Mouse (Mus musculus) CH12.LX (cell line): ENCODE results near the gene Bad.

Source experiments
- CHD2 ChIP-seq: IDR thresholded peaks from 2 replicates; pipeline ENCODE4 v1.6.1; 2011; ENCODE audit warnings: low read length, improper control_type of control experiment
- CTCF ChIP-seq, 2 experiments: IDR thresholded peaks in 1 of 2; conservative IDR thresholded peaks in 1 of 2; 2 replicates each; pipeline ENCODE4 v1.5.1; 2011 to 2012; ENCODE audit warnings: low read depth in 2 of 2, low read length in 2 of 2, improper control_type of control experiment in 1 of 2, inconsistent platforms in 1 of 2, mild to moderate bottlenecking in 1 of 2, moderate library complexity in 1 of 2
- E2F4 ChIP-seq: IDR thresholded peaks from 2 replicates; pipeline ENCODE4 v1.6.1; 2011; ENCODE audit warnings: low read depth, low read length, improper control_type of control experiment; ENCODE audit not compliant: insufficient replicate concordance
- EP300 ChIP-seq: IDR thresholded peaks from 2 replicates; pipeline ENCODE4 v1.6.1; 2011; ENCODE audit warnings: low read length, improper control_type of control experiment
- NELFE ChIP-seq: IDR thresholded peaks from 2 replicates; pipeline ENCODE4 v1.6.1; 2011; ENCODE audit warnings: low read depth, low read length, improper control_type of control experiment
- RAD21 ChIP-seq: IDR thresholded peaks from 2 replicates; pipeline ENCODE4 v1.6.1; 2011; ENCODE audit warnings: low read depth, mild to moderate bottlenecking, low read length, improper control_type of control experiment, moderate library complexity
- RCOR1 ChIP-seq: conservative IDR thresholded peaks from 2 replicates; pipeline ENCODE4 v1.6.1; 2012; ENCODE audit warnings: low read depth, mild to moderate bottlenecking, inconsistent platforms, low read length, improper control_type of control experiment
- TCF12 ChIP-seq: IDR thresholded peaks from 2 replicates; pipeline ENCODE4 v1.6.1; 2014; ENCODE audit warnings: low read depth, mild to moderate bottlenecking, inconsistent platforms, low read length, improper control_type of control experiment
- USF1 ChIP-seq: IDR thresholded peaks from 2 replicates; pipeline ENCODE4 v1.6.1; 2014; ENCODE audit warnings: low read depth, mild to moderate bottlenecking, inconsistent platforms, low read length, improper control_type of control experiment
- USF2 ChIP-seq: conservative IDR thresholded peaks from 2 replicates; pipeline ENCODE4 v1.6.1; 2011; ENCODE audit warnings: low read depth, low read length, improper control_type of control experiment
- ZMIZ1 ChIP-seq: IDR thresholded peaks from 2 replicates; pipeline ENCODE4 v1.6.1; 2012; ENCODE audit warnings: low read depth, mild to moderate bottlenecking, inconsistent platforms, low read length, improper control_type of control experiment

DNA sequence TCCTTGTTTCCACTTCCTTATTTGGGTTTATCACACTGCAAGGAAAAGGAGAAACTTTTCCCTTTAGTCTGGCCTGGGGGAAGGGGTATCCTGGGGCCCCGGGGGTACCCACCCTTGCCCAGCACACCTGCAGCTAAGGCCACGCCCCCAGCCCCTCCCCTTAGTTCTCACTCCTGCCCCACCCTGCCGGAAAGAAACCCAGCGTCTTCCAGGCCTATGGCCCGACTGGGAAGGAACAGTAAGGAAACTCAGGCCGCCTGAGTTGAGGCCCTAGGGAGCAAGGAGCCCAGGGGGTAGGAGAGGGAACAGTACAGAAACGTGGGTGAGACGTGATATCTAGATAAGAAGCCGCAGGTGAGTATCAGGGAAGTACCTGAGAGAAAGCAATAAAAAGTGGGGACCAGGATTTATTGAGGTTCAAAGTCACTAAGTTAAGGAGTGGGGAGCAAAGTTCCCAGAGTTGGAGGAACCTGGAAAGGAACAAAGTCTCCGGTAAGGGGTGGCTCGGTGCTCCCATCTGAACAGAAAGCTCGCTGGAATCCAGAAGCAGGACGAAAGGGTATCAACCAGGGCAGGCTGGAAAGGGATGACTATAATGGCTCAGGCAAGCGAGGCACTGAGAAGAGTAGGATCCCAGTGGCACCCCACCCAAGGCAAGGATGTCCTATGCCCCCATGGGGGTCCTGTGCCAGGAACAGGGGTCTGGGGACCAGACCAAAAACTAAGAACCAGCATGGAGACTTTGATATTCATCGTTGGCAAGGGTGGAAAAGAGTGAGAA lies 27.0 kb downstream of the Bad start:
- no peak for TF ChIP-seq CTCF (conservative IDR thresholded peaks at IDR 0.05 in 1 of 2, IDR thresholded peaks at IDR 0.05 in 1 of 2; ENCODE audit: low read depth in 2 of 2, low read length in 2 of 2)
- no peak for TF ChIP-seq RCOR1
- TF ChIP-seq EP300: no peak
- no peak for TF ChIP-seq CHD2
- TF ChIP-seq E2F4: no peak
- TF ChIP-seq NELFE: no peak
- TF ChIP-seq USF1: no peak
- TF ChIP-seq USF2: no peak
- TF ChIP-seq TCF12: no peak
- TF ChIP-seq ZMIZ1: no peak
- TF ChIP-seq RAD21: no peak
